Mouse (Mus musculus): ENCODE measurements around the gene Smoc1. TPM values are rescaled to one million over a fixed set of nuclear protein-coding genes. Genes with fewer than 3 reads are reported as not detected.

The Smoc1 gene
- total RNA-seq, 1 experiment from 2014 or later: 0.79 TPM

DNA sequence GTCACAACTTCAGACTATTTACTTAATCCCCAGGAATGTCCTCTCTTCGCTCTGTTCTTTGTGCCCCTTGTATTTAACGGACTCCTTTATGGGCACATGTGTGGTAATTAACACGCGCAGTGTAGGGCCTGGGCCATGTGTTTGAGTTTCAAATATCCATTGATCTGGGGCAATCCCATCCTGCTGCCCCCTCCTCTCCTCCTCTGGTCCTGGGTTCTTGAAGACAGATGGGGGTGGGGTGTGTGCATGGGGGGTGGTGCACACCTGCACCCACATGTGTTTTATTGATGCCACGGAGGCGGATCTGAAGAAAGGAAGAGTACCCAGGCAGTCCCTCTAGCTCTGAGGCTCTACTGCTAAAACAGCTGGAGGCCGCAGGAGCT is 114.7 kb downstream of the Smoc1 start:
- no peak for ATAC-seq (replicated peaks in 1 of 2; ENCODE audit: insufficient read depth in 1 of 2, low FRiP score in 2 of 2, low TSS enrichment in 1 of 2, low read depth in 1 of 2, poor library complexity in 2 of 2, severe bottlenecking in 2 of 2)

DNA sequence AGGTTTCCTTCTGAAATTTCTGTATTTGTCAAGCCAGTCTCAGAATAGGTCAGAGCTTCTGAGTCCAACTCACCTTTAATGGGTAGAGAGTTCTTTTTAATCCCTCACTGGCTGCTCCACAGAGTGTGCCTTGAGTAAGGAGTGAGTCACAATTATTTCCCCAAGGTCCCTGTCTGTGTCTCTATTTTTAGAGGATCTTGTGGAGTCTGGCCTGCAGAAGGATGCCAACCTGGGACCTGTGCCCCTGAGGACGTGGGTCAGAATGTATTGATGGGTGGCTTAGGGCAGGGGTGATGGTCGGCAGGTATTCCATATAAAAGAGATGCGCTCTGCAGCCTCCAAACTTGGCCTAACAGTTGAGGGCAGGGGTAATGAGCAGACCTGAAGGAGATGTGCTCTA is 115.6 kb downstream of the Smoc1 start:
- ATAC-seq (replicated peaks in 1 of 2; ENCODE audit: insufficient read depth in 1 of 2, low FRiP score in 2 of 2, low TSS enrichment in 1 of 2, low read depth in 1 of 2, poor library complexity in 2 of 2, severe bottlenecking in 2 of 2): no peak

DNA sequence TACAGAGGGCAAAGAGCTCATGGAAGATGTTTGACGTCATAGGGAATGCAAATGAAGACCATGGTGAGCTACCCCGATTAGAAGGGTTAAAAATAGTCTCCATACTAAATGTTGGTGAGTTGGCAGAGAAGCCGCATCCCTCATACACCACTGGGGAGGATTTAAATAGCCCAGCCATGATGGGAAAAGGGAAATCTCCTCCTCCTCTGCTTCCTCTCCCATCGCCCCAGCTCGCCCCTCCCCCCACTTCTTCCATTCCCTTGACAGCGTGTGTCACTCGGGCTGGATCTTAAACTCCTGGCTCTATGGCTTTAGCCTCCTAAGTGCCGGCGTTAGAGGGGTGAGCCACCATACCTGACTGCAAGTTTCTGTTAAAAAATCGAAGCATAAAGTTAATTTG is 117.6 kb downstream of the Smoc1 start:
- no peak for ATAC-seq (replicated peaks in 1 of 2; ENCODE audit: insufficient read depth in 1 of 2, low FRiP score in 2 of 2, low TSS enrichment in 1 of 2, low read depth in 1 of 2, poor library complexity in 2 of 2, severe bottlenecking in 2 of 2)

DNA sequence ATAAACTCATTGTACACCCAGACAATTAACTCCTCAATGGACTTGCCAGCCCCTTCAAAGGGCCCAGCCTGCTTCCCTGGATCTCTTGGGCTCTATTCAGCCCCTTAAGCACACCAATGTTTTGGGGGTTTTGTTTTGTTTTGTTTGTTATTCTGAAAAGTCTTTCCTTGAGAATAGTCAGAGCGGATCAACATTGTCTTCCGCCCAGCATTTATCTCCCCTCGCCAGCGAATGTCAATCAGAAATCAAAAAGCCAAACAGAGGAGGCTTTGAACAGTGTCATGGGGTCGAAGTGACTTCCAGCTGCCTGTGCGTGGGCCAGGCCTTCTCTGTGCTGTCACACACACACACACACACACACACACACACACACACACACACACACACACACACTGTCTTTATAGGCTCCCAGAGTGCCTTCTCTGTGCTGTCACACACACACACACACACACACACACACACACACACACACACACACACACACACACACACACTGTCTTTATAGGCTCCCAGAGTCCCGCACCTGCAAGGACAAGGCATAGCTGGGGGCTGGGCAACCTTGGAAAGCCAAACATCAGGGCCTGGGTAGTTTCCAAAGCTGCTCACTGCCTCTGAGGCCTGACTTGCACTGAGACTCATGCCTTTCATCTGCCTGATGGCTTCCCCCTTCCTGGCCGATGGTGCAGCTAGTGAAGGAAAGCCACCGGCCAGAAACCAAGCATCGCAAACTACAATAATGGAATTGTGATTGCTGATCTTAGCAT is 120.0 kb downstream of the Smoc1 start:
- no peak for ATAC-seq (replicated peaks in 1 of 2; ENCODE audit: insufficient read depth in 1 of 2, low FRiP score in 2 of 2, low TSS enrichment in 1 of 2, low read depth in 1 of 2, poor library complexity in 2 of 2, severe bottlenecking in 2 of 2)

DNA sequence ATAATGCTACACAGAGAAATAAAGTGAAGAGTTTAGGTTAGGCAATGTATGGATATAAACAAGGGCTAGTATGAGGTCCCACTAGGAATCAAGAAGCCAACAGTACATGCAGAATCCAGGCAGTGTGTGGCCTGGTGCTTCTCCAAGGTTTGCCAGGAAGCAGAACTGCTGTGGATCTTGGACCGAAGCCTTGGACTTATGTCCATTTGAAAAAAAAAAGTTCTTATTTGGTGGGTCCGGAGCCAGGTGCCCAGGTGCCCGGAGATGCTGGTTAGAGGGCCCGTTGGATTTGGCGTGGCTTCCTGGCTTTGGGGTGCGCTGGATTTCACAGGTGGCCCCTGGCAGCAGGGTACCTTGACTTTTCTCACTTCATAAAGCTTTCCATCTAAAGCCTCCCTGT is 121.3 kb downstream of the Smoc1 start:
- ATAC-seq (replicated peaks in 1 of 2; ENCODE audit: insufficient read depth in 1 of 2, low FRiP score in 2 of 2, low TSS enrichment in 1 of 2, low read depth in 1 of 2, poor library complexity in 2 of 2, severe bottlenecking in 2 of 2): no peak

DNA sequence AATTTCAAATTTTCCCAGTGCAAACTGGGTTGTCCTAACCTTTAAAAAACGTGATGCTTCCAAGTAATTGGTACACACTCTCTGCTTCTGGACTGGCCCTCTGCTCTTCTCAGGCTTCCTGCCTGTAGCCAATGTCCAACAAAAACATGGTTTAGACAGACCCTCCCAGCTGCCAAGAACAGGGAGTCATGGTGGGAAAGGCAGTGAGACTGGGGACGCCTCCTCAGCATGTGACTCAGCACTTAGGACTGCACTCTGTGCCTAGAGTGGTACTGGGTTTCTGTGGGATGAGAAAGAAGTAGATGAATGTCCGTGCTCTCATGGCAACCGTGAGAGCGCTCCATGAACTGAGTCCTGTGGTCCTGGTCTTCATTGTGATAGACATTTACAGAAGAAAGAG is 124.3 kb downstream of the Smoc1 start:
- no peak for ATAC-seq (replicated peaks in 1 of 2; ENCODE audit: insufficient read depth in 1 of 2, low FRiP score in 2 of 2, low TSS enrichment in 1 of 2, low read depth in 1 of 2, poor library complexity in 2 of 2, severe bottlenecking in 2 of 2)

DNA sequence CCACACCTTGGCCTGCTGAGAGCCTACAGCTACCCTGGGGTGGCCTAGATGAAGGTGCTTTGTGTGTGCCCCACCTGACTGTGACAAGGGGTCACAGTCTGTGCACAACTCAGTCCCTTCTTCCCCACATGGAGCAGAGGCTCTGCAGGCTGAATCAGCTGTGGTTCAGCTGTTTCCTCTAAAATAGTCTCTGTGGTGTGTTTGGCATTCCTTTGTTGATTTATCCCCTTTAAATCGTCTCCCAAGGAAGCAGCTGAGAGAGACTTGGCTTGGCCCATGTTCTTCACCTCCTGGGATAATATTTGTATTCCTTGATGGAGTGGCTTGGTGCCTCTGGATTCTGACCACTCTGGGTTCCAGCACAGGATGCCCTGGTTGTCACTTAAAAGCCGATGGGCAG is 125.5 kb downstream of the Smoc1 start:
- ATAC-seq (replicated peaks in 1 of 2; ENCODE audit: insufficient read depth in 1 of 2, low FRiP score in 2 of 2, low TSS enrichment in 1 of 2, low read depth in 1 of 2, poor library complexity in 2 of 2, severe bottlenecking in 2 of 2): no peak

DNA sequence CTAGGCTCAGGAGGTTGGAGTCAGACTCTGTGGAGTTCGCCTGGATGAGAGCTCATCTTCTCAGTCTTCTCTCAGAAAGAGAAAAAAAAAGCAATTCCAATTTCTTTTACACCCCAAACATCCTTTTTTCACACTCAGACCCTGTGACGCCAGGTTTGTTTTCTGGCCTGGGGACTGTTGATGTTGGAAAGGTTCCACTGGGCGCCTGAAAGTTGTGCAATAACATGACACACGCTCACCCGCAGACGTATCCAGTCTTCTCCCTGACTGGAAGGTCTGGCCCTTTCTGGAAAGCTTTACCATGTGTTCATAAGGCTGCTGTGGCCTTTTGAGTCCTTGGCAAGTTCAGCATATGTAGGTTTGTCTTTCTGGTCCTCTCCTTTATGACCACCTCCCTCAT is 129.1 kb downstream of the Smoc1 start:
- ATAC-seq (replicated peaks in 1 of 2; ENCODE audit: insufficient read depth in 1 of 2, low FRiP score in 2 of 2, low TSS enrichment in 1 of 2, low read depth in 1 of 2, poor library complexity in 2 of 2, severe bottlenecking in 2 of 2): no peak

DNA sequence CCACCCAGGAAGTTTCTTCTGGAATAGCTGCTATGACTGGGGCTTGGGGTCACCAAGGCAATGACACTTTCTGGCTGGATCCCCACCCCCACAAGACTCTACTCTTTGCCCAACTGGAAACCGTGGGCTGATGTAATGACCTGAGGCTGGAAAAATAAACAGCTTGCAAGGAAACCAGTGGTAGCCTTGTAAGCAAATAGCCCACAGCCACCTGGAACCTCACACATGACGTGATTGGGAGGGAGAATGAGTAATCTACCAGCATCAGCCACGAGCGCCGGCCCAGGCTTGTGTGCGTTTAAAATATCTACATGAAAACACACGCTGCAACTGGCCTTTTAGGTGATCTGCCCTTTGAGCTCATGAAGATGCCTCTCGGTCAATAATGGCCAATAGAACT is 130.2 kb downstream of the Smoc1 start:
- no peak for ATAC-seq (replicated peaks in 1 of 2; ENCODE audit: insufficient read depth in 1 of 2, low FRiP score in 2 of 2, low TSS enrichment in 1 of 2, low read depth in 1 of 2, poor library complexity in 2 of 2, severe bottlenecking in 2 of 2)

DNA sequence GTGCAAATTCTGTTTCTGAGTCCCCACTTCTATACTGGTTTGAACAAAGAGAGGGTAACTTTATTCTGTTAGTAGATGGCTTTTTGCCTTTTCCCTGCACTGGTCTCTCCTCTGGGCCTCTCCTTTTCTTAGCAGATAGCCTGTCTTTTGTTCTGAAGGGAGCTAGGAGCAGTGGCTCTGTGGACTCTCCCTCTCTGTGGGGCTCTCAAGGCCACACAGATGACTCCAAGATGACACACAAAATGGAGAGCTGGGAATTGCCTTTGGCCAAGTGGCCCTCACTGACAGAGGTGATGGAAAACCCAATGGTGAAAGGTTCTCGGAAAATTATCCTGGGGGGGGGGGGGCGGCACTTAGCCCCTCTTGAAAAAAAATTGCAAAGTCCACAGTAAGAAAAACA is 133.3 kb downstream of the Smoc1 start:
- ATAC-seq (replicated peaks in 1 of 2; ENCODE audit: insufficient read depth in 1 of 2, low FRiP score in 2 of 2, low TSS enrichment in 1 of 2, low read depth in 1 of 2, poor library complexity in 2 of 2, severe bottlenecking in 2 of 2): no peak

DNA sequence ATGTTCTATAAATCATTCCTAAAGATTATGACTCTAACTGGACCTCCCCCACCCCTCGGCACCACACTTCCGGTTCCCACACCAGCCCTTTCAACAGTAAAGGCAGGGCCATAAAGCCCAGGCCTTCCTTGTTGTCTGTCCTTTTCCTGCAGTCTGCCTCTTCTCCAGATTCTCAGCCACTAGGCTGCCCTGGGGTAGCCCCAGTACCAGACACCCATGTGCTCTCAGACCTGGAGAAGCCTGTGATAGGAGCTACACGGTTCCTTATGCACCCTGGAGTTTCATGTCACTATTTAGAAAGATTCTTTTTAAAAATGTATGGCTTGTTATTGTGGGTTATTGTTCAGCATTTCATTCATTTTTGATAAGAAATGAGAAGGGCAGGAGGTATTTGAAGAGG is 133.8 kb downstream of the Smoc1 start:
- ATAC-seq (replicated peaks in 1 of 2; ENCODE audit: insufficient read depth in 1 of 2, low FRiP score in 2 of 2, low TSS enrichment in 1 of 2, low read depth in 1 of 2, poor library complexity in 2 of 2, severe bottlenecking in 2 of 2): no peak

DNA sequence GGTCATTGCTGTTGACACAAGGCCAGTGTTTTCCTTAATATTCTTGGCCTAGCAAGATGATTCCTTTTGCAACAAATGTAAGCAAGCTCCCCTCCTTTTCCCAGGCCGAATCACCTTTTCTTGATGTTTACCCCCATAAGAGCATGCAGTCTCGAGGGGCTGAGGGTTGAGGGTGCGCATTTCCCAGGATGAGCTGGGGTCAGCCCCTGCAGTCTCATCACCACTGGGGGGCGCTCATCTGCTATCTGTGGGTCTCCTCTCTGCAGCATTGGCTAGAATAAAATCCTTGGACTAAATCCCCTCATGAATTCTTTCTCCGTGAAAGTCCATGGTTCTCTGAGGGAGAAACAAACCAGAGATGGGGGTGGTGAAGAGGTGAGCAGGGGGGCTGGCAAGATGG is 134.2 kb downstream of the Smoc1 start:
- ATAC-seq (replicated peaks in 1 of 2; ENCODE audit: insufficient read depth in 1 of 2, low FRiP score in 2 of 2, low TSS enrichment in 1 of 2, low read depth in 1 of 2, poor library complexity in 2 of 2, severe bottlenecking in 2 of 2): no peak

DNA sequence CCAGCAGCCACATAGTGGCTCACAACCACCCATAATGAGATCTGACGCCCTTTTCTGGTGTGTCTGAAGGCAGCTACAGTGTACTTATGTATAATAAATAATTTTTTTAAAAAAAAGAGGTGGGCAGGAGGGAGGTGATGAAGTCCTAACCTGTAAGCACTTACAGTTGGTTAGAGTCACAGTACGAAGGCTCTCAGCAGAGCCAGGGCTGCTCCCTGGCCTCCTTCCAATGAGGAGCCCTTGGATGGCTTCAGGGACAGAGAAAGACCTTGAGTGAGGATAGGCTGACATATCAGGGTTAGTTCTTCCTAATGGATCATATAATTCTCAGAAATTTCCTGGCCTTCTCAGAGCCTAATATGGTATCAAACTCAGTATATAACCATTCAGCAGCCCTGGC is 134.7 kb downstream of the Smoc1 start:
- no peak for ATAC-seq (replicated peaks in 1 of 2; ENCODE audit: insufficient read depth in 1 of 2, low FRiP score in 2 of 2, low TSS enrichment in 1 of 2, low read depth in 1 of 2, poor library complexity in 2 of 2, severe bottlenecking in 2 of 2)

DNA sequence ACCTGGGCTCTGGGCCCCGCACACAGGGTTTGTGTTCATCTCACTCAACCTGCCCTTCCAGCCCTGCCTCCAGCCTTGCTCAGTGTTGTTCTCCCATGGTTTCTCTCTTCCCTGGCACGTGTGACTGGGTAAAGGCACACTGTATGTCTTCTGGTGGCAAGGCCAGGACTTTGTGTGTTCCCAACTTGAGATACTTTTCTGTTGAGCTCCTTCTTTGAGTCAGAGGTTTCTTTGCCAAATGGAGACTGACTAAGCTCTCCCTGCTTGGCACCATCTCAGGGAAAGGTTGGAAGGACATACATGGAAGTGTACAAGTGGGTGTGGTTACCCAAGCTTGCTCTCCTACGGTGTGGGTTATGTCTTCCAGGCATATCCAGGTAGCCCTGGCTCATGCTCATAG is 136.5 kb downstream of the Smoc1 start:
- no peak for ATAC-seq (replicated peaks in 1 of 2; ENCODE audit: insufficient read depth in 1 of 2, low FRiP score in 2 of 2, low TSS enrichment in 1 of 2, low read depth in 1 of 2, poor library complexity in 2 of 2, severe bottlenecking in 2 of 2)

DNA sequence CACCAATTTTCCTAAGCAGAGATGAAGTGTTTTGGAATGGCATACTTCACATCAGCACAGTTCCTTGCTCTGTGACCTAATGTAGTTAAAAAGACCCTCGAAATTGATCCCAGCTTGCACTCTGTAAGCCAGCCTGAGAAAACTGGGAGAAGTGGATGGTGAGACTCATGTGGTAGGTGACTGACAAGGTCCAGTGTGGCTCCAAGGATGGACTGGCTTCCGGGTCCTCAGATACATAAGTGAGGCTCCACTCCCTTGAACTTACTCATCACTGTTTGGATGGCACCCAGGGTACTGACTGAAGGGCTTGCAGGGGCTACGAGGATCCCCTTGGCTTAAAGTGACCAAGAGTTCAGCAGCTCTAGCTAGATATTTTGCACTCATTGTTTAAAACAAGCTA is 137.0 kb downstream of the Smoc1 start:
- no peak for ATAC-seq (replicated peaks in 1 of 2; ENCODE audit: insufficient read depth in 1 of 2, low FRiP score in 2 of 2, low TSS enrichment in 1 of 2, low read depth in 1 of 2, poor library complexity in 2 of 2, severe bottlenecking in 2 of 2)

DNA sequence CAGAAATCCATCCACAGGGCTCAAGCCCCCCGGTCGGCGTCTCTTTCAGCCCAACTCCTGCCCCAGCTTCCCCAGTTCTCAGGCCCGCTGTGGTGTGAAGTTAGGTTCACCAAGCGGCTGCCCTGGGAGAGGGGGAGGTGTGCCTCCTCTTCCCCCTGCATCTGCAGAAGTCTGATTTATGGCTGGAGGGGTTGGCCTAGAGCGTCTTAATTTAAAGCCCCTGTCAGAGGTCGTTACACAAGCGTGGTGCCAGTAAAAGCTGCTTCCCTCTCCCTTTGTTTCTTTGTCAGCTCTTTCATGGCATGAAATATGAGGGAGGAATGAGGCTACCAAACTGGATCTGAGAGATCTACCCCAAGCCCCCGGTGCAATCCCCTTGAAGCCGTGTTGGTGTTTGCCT is 139.5 kb downstream of the Smoc1 start:
- peak; percentile 64 to 65; a peak in 3 of 4 replicates for ATAC-seq (replicated peaks in 1 of 2; ENCODE audit: insufficient read depth in 1 of 2, low FRiP score in 2 of 2, low TSS enrichment in 1 of 2, low read depth in 1 of 2, poor library complexity in 2 of 2, severe bottlenecking in 2 of 2)

DNA sequence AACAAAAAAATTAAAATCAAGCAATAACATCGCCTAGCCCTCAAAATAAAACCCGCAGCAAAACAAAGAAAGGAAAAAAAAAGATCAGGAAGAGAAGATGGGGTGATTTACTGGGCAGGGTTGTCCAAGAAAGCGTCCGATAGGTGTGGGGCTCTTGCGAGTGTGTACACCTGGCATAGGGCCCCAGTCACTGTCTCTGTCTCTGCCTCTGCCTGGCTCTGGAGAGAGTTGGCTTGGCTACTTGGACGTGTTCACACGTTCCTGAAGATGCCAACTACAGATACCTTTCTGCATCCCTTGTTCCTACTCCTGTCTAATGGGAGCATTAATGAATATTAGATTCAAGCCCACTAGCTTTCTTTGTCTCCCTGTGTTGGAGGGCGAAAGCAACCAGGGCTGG is 140.0 kb downstream of the Smoc1 start:
- no peak for ATAC-seq (replicated peaks in 1 of 2; ENCODE audit: insufficient read depth in 1 of 2, low FRiP score in 2 of 2, low TSS enrichment in 1 of 2, low read depth in 1 of 2, poor library complexity in 2 of 2, severe bottlenecking in 2 of 2)

DNA sequence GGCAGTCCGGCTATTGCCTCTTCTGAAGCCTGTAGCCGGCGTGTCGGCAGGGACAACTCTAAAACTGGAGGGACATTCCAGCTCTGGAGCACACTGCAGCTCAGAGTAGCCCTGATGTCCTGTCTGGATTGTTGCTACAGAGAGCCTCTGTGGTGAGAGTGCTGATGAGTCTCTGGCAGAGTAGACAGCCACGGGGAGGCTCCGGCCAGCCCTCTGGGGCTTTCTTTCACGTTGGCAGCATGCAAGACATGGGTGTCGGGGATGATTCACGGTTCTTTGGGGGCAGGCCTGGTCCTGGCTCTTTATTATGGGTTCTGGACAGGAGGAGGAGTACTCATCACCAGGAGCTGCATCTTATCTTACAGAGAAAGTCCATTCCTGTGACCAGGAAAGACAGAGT is 140.5 kb downstream of the Smoc1 start:
- no peak for ATAC-seq (replicated peaks in 1 of 2; ENCODE audit: insufficient read depth in 1 of 2, low FRiP score in 2 of 2, low TSS enrichment in 1 of 2, low read depth in 1 of 2, poor library complexity in 2 of 2, severe bottlenecking in 2 of 2)

DNA sequence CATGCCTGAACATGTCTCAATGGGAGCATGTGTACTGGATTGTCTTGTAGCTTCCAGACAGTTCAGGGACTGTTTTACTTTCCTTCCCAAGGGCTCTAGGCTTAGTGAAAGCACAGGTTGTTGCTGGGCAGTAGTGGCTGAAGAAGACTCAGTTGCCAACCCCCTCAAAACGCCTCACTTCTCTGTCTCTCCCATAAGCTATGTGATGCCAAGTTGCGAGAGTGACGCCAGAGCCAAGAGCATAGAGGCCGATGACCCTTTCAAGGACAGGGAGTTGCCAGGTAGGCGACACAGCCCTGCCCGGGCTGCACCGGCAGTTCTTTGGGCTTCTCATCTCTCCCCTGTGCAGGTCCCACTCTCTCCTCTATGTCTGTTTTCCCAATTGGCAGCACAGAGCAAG is 141.4 kb downstream of the Smoc1 start:
- ATAC-seq (replicated peaks in 1 of 2; ENCODE audit: insufficient read depth in 1 of 2, low FRiP score in 2 of 2, low TSS enrichment in 1 of 2, low read depth in 1 of 2, poor library complexity in 2 of 2, severe bottlenecking in 2 of 2): no peak

DNA sequence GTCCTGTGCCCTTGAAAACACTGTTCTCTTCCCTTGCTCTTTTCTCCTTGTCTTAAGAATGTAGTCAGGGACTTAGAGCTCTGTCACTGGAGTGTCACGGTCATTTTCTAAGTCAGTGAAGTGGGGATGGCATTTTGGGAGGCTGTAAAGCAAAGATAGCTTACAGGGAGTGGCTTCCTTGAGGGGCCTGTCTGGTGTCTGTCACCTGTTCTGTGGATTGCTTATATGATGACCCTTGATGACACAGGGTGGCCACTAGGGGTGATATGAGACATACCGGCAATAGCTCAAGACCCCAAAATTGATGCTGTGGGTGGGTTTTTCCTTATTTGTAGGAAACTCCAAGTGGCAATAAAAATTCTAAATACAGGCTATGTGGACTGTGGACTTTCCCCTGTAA is 141.9 kb downstream of the Smoc1 start:
- no peak for ATAC-seq (replicated peaks in 1 of 2; ENCODE audit: insufficient read depth in 1 of 2, low FRiP score in 2 of 2, low TSS enrichment in 1 of 2, low read depth in 1 of 2, poor library complexity in 2 of 2, severe bottlenecking in 2 of 2)

Measured in hematopoietic stem cell, adult 5-6 weeks (primary cell).